Mouse (Mus musculus) cerebellum, postnatal 36 days (tissue): Measurements from ENCODE around the gene Lcmt1.

Source experiments
- DNase-seq, 2 experiments: peaks; one replicate each; pipeline ENCODE4 v3.0.0; 2021 to 2022; ENCODE audit warnings: mixed read lengths in 2 of 2

Gene Lcmt1

DNA sequence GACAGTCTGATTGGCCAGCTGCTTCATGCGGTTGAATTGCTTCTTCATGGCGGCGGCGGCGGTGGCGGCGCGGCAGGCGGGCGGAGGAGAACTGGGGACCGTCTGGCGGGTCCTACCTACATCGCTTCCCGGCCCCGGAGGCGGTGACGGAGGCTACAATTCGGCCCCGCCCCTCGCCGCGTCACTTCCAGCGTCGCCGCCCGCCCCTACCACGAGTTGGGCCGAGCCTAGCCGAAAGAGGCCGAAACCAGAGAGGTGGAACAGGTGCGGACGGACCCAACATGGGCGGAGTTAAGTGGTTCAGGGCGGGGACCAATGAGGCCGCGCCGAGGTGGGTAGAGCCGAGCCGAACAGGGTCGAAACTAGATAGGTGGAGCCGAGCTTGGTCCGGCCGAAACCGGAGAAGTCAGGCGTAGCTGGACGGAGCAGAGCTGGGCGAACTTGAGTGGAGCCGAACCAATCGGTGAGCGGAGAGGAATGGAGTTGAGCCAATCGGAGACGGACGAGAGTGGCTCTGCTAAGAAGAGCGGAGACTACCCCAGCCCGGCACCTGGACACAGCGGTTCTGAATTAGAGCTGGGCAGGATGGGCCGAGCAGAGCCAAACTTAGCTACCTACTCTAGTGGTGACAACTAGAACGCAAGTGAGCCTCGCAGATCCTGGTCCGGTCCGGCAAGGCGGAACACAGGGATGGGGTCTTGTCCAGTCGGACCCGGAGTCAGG, at the start of gene Lcmt1, which contains the start of gene Arhgap17:
Lcmt1 (plus strand) TSS at position 26 of the 723 bp plus-strand sequence.
Arhgap17 (minus strand) TSS at position 157 of the 723 bp plus-strand sequence.
- DNase-seq, result peak; percentile 97 to 98

DNA sequence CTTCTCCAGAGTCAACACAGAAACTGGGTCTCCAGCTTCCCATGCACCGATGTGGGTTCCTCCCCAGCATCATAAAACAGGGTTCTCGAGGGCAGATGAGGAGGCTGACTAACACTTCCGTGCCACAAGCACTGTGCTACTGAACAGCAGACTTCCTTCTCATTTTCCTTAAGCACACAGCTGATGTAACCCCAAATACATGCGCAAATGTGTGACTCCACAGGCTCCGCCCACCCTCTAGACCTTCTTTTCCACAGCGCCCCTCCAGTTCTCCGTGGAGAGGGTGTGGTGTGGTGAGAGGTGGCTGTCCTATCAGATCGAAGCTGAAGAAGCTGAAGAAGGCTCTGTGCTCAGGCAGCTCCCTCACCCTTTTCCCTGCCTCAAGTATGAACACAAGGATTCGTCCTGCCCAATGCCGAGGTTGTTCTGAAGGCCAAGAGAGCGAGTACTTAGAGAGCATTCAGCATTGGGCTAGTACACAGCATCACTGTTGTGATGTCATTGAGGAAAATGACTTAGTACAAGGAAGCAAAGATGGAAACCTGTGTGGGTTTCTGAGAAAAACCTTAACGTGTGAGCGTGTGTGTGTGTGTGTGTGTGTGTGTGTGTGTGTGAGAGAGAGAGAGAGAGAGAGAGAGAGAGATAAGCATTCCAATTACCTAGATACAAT, 47.0 kb upstream of the Lcmt1 start:
- DNase-seq, result no peak

DNA sequence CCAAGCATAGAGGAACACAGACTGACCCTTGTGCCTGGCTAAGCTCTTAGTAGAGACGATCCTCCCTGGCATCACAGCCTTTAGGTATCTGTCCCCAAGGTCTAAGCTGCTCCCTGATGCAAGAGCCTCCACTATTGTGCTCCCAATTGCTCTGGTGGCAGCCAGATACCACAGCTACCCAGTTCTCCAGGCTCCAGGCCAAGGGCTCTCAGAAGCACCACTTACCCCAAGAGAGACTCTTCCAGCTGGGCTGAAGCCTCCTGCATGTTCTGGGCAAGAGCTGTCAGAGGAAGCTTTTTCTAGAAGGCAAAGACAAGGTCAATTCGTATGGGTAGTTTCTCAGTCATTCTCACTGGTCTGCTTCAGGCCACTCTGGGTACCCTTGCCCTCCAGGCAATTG, 46.2 kb upstream of the Lcmt1 start:
- no peak for DNase-seq

DNA sequence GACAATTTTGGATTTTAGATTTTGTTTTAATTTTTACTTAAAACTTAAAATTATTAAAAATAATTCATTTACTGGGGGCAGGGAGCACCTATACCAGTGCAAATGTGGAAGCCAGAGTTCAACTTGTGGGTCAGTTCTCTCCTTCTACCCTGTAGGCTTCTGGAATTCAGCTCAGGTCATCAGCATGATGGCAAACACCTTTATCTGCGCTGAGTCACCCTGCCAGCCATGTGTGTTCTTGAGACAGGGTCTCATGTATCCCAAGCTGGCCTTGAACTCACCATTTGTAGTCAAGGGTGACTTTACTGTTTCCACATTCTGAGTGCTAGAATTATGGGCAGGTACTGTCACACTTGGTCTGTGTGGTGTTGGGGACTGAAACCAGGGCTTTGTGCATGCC, 45.5 kb upstream of the Lcmt1 start:
- DNase-seq, result no peak

DNA sequence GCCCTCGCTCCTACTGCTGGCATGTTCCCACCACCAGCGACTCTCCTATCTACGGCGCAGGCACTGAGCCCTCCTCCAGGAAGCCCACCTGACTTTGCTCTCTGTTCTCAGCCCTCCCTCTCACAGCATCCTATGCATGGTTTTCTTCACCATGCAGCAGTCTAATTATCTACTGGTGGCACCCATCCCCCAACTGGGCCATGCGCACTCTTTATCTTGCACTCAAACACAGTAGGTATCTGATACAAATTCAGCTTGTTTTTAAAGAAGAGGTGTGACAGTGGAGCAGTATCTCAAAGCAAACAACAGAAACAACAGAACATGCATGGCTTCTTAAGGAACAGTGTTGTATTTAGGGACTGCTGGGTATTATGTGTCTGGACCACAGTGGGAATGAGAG, 43.5 kb upstream of the Lcmt1 start:
- no peak for DNase-seq

DNA sequence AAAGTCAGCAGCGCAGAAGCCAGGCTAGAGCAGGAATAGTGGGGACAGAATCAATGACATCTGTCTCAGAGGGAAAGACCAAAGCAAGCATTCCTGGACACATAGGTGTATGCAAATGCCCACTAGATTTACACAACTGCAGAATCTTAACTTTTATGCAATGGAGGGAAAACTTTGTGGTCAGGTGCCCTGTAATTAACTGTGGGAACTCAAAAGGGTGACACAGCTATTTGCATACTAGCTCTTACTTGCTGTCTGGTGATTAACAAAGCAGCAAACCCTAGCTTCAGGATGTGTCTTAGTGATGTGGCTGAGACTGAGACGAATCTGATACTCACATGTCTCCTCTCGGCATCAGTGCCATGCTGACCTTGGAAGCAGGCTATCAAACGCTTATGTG, 42.7 kb upstream of the Lcmt1 start:
- DNase-seq, result no peak

DNA sequence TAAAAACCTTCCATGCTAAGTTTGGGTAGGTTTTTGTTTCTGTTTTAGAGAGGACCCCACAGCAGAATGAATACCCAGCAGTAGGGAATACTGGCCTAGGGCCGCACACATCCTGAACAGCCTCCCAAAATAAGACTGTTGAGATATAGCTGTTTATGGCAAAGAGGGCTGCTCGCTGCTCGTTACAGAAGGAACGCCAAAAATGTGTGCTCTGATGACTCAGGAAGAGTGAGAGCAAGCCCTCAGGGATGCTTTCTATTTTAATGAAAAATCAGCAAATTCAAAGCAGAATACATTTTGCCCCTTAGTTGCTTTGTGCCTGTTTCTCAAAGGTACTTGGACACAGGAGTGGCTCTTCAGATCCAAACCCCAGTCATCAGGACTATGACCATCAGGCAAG, 41.7 kb upstream of the Lcmt1 start:
- no peak for DNase-seq

DNA sequence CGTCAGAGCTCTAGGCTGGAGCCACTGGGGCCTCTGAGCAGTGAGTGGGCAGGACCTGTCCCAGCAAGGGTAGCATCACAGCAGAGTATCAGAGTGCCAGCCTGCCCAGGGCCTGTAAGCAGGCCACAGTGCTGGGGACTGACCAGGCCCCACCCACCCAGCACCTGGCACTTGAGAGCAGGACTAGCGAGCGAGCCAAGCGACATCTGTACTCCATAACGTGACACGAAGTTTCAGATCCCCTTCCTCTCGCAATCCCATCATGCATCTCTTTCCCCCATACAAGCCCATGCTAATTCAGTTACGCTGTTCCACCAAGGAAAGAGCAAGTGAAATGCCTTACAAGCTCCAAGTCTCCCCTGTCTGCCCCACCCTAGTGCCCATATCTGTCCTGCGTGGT, 39.1 kb upstream of the Lcmt1 start:
- DNase-seq, result no peak

DNA sequence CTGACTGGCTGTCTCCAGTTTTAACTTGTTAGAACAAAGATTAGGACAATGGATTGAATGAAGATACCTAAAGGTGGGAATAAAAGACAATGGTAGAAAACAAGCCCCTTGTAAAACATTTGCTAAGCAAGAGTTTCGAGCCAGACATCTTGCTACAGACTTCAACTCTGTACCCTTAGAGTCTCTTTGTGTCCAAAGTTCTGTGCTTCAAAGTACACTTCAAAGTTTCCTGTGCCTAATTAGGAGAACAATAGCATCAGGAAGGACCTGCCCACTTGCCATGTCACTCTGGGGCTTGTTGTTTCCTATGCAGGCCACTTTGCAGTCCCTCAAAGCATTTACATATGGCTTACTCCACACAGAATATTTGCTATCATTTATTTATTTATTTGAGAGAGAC, 33.3 kb upstream of the Lcmt1 start:
- no peak for DNase-seq

DNA sequence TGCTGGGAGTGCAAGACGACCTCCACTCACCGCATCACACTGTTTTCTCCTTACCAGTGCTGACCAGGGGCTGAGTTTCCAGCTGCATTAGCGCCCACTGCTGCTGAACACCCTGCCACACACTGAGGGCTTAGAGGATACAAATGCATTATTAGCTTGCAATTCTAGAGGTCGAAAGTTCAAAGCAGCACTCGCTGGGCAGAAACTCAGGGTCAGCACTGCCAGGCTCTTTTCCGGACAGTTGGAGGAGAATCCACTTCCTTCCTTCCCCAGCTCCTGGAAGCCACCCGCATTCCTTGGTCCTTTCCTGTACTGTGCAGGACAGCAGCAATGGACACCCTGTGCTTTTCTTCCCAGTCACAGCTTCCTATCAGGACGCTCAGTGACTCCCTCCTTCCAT, 31.2 kb upstream of the Lcmt1 start:
- no peak for DNase-seq

DNA sequence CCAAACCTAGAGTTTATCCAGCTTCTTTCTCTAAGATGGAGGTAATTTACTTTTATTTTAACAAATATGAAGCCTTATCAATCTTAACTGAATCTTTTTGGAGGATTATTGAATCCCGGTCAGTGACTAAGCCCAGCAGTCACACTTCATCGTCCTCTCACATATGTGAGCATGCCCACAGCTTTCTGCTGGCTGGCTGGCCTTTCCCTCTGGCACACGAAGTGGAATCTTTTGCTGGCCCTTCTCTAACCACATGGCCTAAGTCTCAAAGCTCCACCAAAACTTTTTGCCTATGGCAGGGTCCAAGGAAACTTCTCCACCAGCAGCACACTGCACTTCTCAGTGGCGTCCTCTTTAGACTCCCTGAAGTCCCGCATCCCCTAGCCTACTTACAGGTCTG, 27.7 kb upstream of the Lcmt1 start:
- no peak for DNase-seq

DNA sequence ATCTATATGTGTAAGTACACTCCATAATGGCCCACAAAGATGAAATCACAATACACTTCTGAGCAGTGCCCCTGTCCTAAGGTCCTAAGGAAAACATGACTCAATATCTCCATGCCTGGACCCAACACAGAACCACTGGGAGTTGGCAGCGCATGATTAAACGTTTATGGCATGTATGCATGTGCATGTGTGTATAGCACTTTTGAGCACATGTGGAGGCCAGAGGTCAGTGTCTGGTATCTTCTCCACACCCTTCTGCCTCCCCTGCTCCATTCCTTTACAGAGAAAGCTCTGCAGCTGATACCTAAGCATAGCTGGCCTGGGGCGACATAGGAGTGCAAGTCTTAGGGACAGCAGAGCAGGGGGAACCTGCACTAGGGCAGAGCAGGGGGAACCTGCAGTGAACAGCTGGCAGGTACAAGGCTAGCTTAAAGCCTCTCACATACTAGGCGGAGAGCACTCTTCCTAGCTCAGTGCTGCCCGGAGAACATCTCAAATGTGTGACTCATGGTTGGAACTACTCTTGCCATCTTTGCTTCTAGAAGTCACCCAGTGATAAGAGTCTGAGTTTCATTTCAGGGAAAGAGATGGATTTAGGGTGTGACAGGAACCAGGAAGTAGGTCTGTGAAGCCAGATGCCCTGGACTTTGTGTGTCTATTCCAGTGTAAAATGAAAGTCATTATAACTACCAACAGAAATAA, 25.4 kb upstream of the Lcmt1 start:
- DNase-seq, result no peak

DNA sequence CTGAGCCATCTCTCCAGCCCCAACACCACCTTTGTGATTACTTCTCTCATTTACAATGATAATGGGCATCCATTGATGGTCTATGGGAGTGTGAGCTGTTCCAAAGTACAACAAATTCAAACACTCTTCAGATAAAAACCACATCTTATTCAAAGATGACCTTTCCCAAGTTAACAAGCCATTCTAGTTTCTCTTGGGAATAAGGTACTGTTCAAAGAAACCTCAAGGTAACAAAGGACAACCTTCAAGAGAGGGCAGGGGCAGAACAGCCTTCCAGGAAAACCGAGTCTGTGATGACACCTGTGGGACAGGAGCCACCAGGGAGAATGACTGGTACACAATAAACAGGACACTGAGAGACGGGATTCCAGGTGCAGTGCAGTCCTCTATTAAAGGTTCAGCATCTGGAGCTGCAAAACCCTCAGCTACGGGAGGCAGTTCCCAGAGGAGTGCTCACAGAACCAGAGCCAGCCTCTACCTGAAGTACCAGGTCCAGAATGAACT, 24.5 kb upstream of the Lcmt1 start:
- no peak for DNase-seq

DNA sequence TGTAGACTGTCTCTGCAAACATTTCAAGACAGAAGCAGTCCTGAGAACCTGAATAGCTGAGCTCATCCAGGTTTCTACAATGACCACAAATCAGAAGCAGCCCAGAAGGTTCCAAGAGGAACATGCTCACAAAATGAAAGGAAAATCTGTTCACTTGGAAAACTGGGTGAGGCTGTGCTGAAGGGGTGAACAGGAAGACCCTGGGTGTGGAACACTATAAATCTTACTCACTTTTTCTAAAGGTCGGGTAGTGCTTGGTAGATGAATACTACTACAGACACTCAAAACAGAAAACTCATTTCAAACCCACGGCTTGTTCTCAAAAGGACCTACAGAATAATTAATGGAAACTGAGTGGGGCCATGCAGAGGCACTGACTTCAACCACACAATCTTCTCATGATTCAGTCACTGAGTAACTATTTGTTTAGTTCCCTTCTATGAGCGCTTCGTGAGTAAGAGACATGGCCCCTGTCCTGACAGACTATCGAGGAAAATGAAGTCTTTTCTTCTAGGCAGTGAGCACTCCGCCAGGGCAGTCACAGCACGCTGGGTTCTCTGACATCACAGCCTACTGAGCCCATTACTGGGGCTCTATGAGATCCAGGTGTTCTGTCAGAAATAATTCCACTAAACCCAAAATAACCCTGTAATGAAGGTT, 22.8 kb upstream of the Lcmt1 start:
- DNase-seq, result no peak

DNA sequence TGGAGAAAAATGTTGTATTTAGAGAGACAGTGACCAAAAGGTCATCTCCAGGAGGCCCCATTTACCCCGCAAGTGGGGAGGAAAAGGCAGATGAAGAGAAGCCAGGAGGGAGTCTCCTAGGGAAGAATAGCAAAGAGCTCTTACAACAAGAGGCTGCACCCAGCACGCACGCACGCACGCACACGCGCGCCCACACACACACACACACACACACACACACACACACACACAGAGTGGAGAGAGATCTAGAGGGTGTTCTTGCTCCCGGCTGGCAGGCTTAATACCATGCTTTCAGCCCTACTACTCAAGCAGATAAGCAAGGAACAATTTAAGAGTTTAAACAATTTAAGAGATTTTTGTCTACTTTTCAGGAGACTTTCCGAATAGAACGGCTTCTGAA, 19.8 kb upstream of the Lcmt1 start:
- DNase-seq, result no peak

DNA sequence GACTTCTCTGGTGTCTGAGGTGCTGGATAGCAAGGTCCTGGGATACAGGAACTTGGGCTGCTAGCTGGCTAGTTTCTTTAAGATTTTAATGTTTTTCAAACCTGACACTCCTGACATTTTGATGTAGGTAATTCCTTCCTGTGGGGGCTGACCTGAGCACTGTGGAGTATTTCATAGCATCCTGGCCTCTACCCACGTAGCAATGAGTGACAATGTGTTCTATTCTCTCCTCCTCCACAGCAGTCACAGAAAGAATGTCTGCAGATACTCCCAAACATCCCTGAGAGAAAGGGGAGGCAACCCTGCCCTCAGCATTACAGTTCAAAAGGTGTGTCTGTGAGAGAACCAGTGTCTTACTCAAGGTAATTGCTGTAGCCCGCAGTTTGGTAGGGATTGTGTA, 19.3 kb upstream of the Lcmt1 start:
- no peak for DNase-seq

DNA sequence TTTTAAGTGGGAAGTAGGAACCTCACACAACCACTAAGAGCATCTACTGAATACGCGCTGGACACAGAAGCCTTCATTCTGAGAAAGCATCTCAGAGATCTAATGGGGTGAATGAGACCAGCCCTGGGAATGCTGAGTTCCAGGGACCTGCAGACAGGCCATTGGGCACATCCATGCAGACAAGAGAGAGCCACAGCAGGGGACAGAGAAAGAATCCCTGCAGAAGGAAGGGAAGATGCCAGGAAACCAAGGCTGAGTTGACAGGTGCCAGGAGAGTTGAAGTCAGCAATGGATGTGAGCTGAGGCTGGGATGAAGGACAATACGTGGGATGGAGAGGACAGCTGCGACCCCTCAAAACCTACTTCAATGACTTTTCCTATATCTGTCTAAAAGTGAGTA, 16.5 kb upstream of the Lcmt1 start:
- DNase-seq, result no peak

DNA sequence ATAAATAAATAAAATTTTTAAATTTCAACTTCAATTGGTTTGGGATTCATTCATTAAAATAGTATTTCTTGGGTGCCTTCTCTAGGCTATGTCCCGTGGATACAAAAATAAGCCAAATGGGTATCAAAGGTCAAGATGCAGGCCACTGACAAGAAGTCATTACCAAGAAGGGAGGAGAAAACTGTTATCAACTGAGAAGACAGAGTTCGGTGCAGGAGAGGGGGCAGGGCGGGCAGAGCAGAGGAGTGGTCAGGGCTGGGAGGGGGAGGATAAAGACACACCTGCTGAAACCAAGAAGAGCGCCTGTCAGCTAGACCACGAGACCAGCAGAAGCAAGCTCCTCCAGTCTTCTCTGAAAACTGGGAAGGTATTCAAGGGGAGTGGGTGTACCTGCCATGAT, 15.7 kb upstream of the Lcmt1 start:
- DNase-seq, result no peak

DNA sequence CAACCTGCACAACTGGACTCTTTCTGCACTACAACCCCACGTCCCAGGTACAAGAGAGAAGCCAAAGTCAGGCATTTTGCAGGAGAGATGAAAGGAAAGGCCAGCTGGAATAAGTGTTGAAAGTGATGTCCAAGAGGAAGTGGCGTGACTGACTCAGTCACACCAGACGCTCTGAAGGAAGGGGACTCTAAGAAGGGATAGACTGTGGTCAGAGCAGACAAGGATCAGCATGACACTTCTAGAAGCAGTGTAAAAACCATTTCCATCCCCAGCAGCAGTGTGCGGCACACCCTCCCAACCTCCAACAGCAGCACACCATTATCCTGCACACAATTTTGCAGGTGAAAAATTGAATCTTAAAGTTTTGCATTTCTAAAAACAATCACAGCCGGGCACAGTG, 15.2 kb upstream of the Lcmt1 start:
- DNase-seq, result no peak

DNA sequence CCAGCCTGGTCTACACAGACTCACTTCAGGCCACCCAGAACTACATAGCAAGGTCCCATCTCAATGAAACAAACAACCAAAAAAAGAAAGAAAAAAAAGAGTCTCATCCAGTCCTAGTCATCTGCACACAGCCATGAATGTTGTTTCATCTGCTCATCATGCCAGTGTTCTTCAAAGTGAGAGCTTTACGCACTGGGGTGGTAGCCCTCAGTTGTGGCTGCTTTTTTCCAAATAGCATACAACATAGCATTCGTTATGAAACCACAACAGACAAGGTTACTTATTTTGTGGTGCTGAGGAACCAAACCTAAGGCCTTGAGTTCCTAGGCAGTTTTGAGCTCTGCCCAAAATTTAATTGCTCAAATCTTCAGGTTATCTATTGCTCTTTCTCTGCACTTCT, 14.7 kb upstream of the Lcmt1 start:
- no peak for DNase-seq

DNA sequence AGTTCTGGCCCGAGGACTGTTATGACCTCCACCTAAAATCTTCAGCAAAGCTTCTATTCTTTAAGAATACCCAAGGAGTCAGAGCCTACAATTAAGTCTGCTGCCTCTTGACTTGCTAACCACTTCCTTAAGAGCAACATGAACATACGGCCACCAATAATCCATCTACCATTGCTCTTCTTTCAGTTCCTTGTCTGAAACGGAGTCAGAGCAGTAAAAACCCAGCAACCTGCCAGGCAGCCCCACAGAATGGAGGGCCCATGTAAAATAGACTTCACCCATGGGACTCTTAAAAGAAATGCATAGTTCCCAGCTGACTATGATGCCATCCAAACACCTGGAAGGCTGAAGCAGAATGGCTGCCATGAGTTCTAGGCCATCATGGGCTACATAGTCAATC, 13.4 kb upstream of the Lcmt1 start:
- no peak for DNase-seq

DNA sequence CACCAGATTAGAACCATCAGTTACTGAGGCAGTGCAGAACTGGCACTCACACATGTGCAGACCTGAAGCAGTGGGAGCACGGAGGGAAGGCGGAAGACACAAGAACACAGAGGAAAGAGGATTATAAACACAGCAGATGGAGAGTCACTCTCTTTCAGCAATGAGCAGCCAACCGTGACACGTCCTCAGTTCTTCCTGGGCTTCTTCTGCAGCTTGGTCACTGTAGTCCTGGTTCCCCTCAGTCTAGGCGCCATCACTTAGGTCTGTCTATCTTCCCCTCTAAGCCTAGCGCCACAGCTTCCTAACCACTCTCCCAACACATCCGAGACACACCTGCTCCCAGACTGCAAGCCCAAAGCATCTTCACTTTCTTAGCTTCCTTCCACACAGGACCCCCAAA, 10.5 kb upstream of the Lcmt1 start:
- DNase-seq, result peak; percentile 57 to 70

DNA sequence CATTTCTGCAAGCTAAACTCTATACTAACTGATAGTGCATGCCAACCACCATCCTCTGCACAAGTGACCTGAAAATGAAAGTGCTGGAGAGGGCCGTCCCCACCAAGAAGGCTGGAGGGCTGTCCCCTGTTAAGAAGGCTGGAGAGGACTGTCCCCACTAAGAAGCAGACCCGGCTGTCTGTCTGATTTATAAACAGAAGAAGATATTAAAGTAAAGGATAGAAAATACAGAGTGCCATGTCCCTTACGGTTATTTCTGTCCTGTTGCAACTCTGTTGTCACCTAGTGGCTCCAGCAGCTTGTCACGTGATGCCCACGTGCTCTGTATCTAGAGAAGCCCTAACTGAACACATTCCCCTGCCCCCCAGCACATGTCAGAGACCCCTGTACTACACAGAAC, 9.4 kb upstream of the Lcmt1 start:
- no peak for DNase-seq
